Mouse (Mus musculus) heart, embryonic 14.5 days (tissue): ENCODE data around the gene Saysd1. TPM values are rescaled to one million over a fixed set of nuclear protein-coding genes. Genes with fewer than 3 reads are reported as not detected.
A peak's percentile ranks its signal among the peaks of the same experiment; 100 is the strongest.

Experiments
- ATAC-seq: fragments of 200-750 bp; cut with Nextera tagmentation; 2 replicates; pipeline ENCODE4 v1.8.0; 2017; ENCODE audit warnings: low read depth, moderate TSS enrichment; ENCODE audit not compliant: insufficient number of reproducible peaks, insufficient read depth, low FRiP score
- H3K27ac ChIP-seq, 2 experiments: fragments of 200-500 bp in 1 of 2; fragments of 300-500 bp in 1 of 2; sonication (generic) in 1 of 2; replicated peaks in 1 of 2; 2 replicates each; pipeline ENCODE4 v1.5.1; 2012 to 2014; ENCODE audit warnings: low read depth in 2 of 2, low read length in 2 of 2, control low read depth in 1 of 2, mild to moderate bottlenecking in 1 of 2, mixed read lengths in 1 of 2; ENCODE audit not compliant: control insufficient read depth in 1 of 2, insufficient read depth in 1 of 2
- H3K27me3 ChIP-seq: fragments of 300-500 bp; sonication (generic); 2 replicates; pipeline ENCODE4 v1.6.1; 2014; ENCODE audit warnings: mild to moderate bottlenecking, low read length, control low read depth; ENCODE audit not compliant: control insufficient read depth, insufficient read depth
- H3K36me3 ChIP-seq: fragments of 300-500 bp; sonication (generic); 2 replicates; pipeline ENCODE4 v1.6.1; 2014; ENCODE audit warnings: mild to moderate bottlenecking, control low read depth, low read length, mixed read lengths; ENCODE audit not compliant: control insufficient read depth, insufficient read depth
- H3K4me1 ChIP-seq, 2 experiments: fragments of 200-500 bp in 1 of 2; fragments of 300-500 bp in 1 of 2; sonication (generic) in 1 of 2; 2 replicates each; pipeline ENCODE4 v1.6.1; 2012 to 2014; ENCODE audit warnings: low read length in 2 of 2, control low read depth in 1 of 2, mixed read lengths in 1 of 2; ENCODE audit not compliant: control insufficient read depth in 2 of 2, insufficient read depth in 2 of 2
- H3K4me2 ChIP-seq: fragments of 300-500 bp; sonication (generic); 2 replicates; pipeline ENCODE4 v1.6.1; 2014; ENCODE audit warnings: mild to moderate bottlenecking, low read length
- H3K4me3 ChIP-seq, 2 experiments: fragments of 200-500 bp in 1 of 2; fragments of 300-500 bp in 1 of 2; sonication (generic) in 1 of 2; 2 replicates each; pipeline ENCODE4 v1.5.1; 2012 to 2014; ENCODE audit warnings: low read length in 2 of 2, mild to moderate bottlenecking in 2 of 2, control low read depth in 1 of 2, low read depth in 1 of 2, moderate library complexity in 1 of 2; ENCODE audit not compliant: control insufficient read depth in 1 of 2, insufficient read depth in 1 of 2
- H3K9ac ChIP-seq: fragments of 300-500 bp; sonication (generic); 2 replicates; pipeline ENCODE4 v1.6.1; 2014; ENCODE audit warnings: mild to moderate bottlenecking, low read length
- H3K9me3 ChIP-seq: fragments of 300-500 bp; sonication (generic); 2 replicates; pipeline ENCODE4 v1.6.1; 2016; ENCODE audit warnings: low read length, control low read depth; ENCODE audit not compliant: control insufficient read depth
- WGBS: fragments of 180-500 bp; shearing (Covaris S2); extraction: QIAGEN DNeasy Blood & Tissue Kit; methylation state at CpG from one replicate; pipeline ENCODE4 v1.1.7; 2014; 5-methylcytosine and 5-hydroxymethylcytosine counted together
- polyA plus RNA-seq: library from polyadenylated mRNA; unstranded; fragments of >200 nt; fragmentation: Nextera tagmentation; extraction: Ambion mirVana; gene quantifications from 2 replicates; pipeline ENCODE4 v1.2.1, GENCODE M21; 2014

Gene Saysd1
- polyA plus RNA-seq, 1 experiment from 2014 or later = 12.4 TPM

- no peak for ATAC-seq
- Histone ChIP-seq H3K9ac (no peak overlapping the region), H3K4me1 (peaks cover 4 to 13% of the 10 kb centered on the region in 2 experiments; a peak in 3 of 4 replicates)
Observed at GRCm38 (mm10) chr14:20179731-20180280, 41.5 kb upstream of the Saysd1 start.

DNA sequence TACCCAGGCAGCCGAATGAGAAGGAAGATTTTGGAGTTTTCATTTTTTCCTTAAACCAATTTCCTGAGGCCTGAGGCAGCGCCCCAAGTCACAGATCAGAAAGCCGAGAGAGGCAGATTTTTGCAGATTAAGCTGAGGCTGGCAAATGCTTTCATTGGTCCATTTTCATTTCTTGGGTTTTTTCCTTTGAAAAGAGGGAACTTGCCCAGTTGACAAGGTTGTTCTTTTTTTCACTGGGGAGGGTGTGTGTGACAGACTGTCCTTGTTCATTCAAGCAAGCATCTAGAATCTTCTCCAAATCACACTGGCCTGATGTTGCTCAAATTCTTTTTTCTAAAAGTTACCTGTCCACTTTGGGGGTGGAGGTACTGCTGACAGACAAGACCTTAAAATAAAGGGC, 40.7 kb upstream of the Saysd1 start:
- 62% methylated on average over 3 of the region's 3 CpGs for WGBS
- Histone ChIP-seq H3K9ac (no peak overlapping the region), H3K36me3 (no peaks in the 10 kb centered on the region), H3K9me3 (no peaks in the 10 kb centered on the region), H3K4me1 (peaks cover 4 to 13% of the 10 kb centered on the region in 2 experiments; a peak in 3 of 4 replicates), H3K4me3 (no peak overlapping the region), H3K27ac (no peak overlapping the region), H3K27me3 (no peaks in the 10 kb centered on the region), H3K4me2 (peak overlapping the region; percentile 94; the same call in 1 of the 2 replicates)
- no peak for ATAC-seq

More at GRCm38 (mm10) chr14:20179731-20180280, 41.5 kb upstream of the Saysd1 start:
- no peak overlapping the region for H3K27ac ChIP-seq
- no peak overlapping the region for H3K4me3 ChIP-seq
- H3K4me2 ChIP-seq = peak overlapping the region; percentile 94
- H3K36me3 ChIP-seq = no peaks in the 10 kb centered on the region
- WGBS = 76% methylated on average over 5 of the region's 5 CpGs
- no peaks in the 10 kb centered on the region for H3K9me3 ChIP-seq
- H3K27me3 ChIP-seq = no peaks in the 10 kb centered on the region

DNA sequence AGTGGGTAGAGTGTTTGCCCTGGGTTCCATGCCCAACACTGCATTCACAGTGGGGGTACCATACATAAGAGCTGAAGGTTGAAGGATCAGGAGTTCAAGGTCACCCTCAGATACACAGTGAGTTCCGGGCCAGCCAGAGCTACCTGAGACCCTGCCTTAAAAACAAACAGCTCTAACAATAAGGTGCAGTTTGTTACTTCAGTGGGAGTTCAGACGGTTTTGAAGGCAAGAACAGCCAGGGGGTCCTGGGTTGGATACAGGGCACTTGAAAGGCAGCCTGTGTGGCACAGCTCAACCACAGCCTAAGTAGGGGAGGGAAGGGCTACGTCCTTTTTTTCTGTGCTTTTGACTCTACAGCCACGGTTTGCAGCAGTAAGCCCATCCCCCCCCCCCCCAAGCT, 40.3 kb upstream of the Saysd1 start:
- Histone ChIP-seq H3K9me3 (no peaks in the 10 kb centered on the region), H3K27me3 (no peaks in the 10 kb centered on the region), H3K4me1 (peaks cover 4 to 13% of the 10 kb centered on the region in 2 experiments; a peak in 3 of 4 replicates), H3K36me3 (no peaks in the 10 kb centered on the region), H3K4me2 (no peak overlapping the region), H3K9ac (no peak overlapping the region), H3K4me3 (no peak overlapping the region), H3K27ac (no peak overlapping the region)
- ATAC-seq = no peak
- 33% methylated on average over 4 of the region's 4 CpGs for WGBS

- Histone ChIP-seq H3K4me1 (peaks cover 11 to 14% of the 10 kb centered on the region in 2 experiments), H3K27ac (no peak overlapping the region), H3K27me3 (no peaks in the 10 kb centered on the region), H3K4me2 (no peak overlapping the region), H3K36me3 (no peaks in the 10 kb centered on the region), H3K9ac (no peak overlapping the region), H3K9me3 (no peaks in the 10 kb centered on the region), H3K4me3 (no peak overlapping the region)
- no peak for ATAC-seq
- WGBS = 82% methylated on average over 9 of the region's 9 CpGs
Observed at GRCm38 (mm10) chr14:20177494-20178123, 39.3 kb upstream of the Saysd1 start.

GRCm38 (mm10) chr14:20175705-20176104, 37.4 kb upstream of the Saysd1 start:
- no peaks in the 10 kb centered on the region for H3K36me3 ChIP-seq
- WGBS = 69% methylated on average over 4 of the region's 4 CpGs

DNA sequence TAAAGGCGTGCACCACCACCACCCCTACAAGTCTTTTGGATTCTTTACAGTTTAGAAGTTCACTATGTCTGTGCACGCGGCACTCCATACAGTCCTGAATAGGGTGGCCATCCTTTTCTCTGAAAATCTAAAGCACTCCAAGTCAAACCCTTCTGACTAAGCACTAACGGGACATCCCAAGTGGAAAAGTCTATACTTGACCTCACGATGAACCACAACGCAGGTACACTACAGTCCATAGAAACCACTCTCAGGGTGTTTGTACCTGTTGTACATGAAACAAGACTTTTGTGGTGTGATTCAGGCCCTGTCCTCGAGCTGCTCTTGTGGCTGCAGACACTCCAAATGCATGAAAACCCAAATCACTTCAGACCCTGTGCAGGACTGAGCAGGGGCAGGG, 36.8 kb upstream of the Saysd1 start:
- ATAC-seq = no peak
- H3K9me3 ChIP-seq = no peaks in the 10 kb centered on the region

More at GRCm38 (mm10) chr14:20175705-20176104, 37.4 kb upstream of the Saysd1 start:
- peaks cover 12 to 20% of the 10 kb centered on the region in 2 experiments for H3K4me1 ChIP-seq
- H3K9ac ChIP-seq = no peak overlapping the region
- H3K4me2 ChIP-seq = no peak overlapping the region
- H3K27ac ChIP-seq = no peak overlapping the region
- H3K27me3 ChIP-seq = no peaks in the 10 kb centered on the region
- no peaks in the 10 kb centered on the region for H3K9me3 ChIP-seq
- ATAC-seq = no peak
- no peak overlapping the region for H3K4me3 ChIP-seq

DNA sequence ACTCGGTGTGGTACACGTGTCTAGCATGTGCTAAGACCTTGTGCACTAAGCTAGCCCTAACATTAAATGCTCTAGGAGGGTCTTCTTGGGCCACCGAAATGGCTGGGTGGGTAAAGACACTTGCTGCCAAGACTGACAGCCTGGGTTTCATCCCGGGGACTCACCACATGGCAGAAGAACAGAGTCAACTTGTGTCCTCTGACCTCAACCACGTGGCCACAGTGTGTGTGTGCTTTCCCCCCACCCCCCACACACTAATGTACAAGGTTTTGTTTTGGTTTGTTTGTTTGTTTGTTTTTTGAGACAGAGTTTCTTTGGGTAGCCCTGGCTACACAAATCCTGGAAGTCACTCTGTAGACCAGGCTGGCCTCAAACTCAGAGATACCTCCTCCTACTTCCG, 36.4 kb upstream of the Saysd1 start:
- no peak for ATAC-seq
- Histone ChIP-seq H3K4me1 (peaks cover 6 to 15% of the 10 kb centered on the region in 2 experiments), H3K36me3 (no peaks in the 10 kb centered on the region), H3K9me3 (no peaks in the 10 kb centered on the region), H3K27ac (no peak overlapping the region), H3K4me3 (no peak overlapping the region), H3K9ac (no peak overlapping the region), H3K27me3 (no peaks in the 10 kb centered on the region), H3K4me2 (no peak overlapping the region)
- 88% methylated on average over 6 of the region's 6 CpGs for WGBS

More for the DNA sequence above, 36.8 kb upstream of the Saysd1 start:
- H3K27ac ChIP-seq = no peak overlapping the region
- H3K4me2 ChIP-seq = no peak overlapping the region
- H3K27me3 ChIP-seq = no peaks in the 10 kb centered on the region
- peaks cover 6 to 15% of the 10 kb centered on the region in 2 experiments for H3K4me1 ChIP-seq
- no peak overlapping the region for H3K4me3 ChIP-seq
- H3K9ac ChIP-seq = no peak overlapping the region
- H3K36me3 ChIP-seq = no peaks in the 10 kb centered on the region
- 91% methylated on average over 7 of the region's 7 CpGs for WGBS
